Mouse (Mus musculus) megakaryocyte, embryonic 14.5 days (primary cell): ENCODE measurements around the gene Tgif1.

ENCODE experiments used
- FLI1 ChIP-seq: IDR thresholded peaks from 2 replicates; pipeline ENCODE4 v1.6.1; 2012; ENCODE audit warnings: low read length, inconsistent platforms, mixed read lengths
- GATA1 ChIP-seq: IDR thresholded peaks from 3 replicates; pipeline ENCODE4 v1.6.1; 2012; ENCODE audit warnings: mixed read lengths, low read length, inconsistent platforms, borderline replicate concordance

DNA sequence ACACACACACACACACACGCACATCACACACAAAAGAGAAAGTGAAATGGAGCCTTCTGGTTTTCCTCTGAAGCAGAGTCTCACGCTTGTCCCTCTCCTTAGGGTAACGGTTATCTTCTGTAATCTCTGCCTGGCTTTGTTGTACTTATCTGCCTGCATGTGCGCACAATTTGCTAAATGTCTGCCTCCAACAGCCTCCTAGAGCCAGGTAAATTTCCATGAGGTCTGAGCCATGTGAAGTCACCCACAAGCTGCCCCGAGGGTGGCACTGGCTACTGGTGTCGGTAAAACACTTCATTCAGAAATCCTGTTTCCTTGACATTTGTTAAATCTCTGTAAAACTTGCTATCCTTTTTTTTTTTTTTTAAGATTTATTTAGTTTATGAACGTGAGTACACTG, 15.3 kb downstream of the Tgif1 start:
- no peak for TF ChIP-seq GATA1
- no peak for TF ChIP-seq FLI1
